Mouse (Mus musculus) layer of hippocampus, postnatal 10 days (tissue): ENCODE data around the gene Prss34. TPM values are rescaled to one million over a fixed set of nuclear protein-coding genes. Genes with fewer than 3 reads are reported as not detected.

Experiments used
- DNase-seq, 2 experiments: peaks; one replicate each; pipeline ENCODE4 v3.0.0; 2021; ENCODE audit warnings: low spot score in 2 of 2
- long read RNA-seq: library from polyadenylated mRNA; stranded (forward); transcript quantifications from one replicate; pipeline ENCODE4 v2.0.0, GENCODE M21; 2023
- total RNA-seq, 2 experiments: library from RNA; stranded (reverse); gene quantifications; 2 replicates each; pipeline ENCODE4 v1.2.3; 2021

Prss34 gene
- total RNA-seq, result not detected
- long read RNA-seq, partial matches to known transcripts, result 1 of 1 reads
- long read RNA-seq, other reads (novel, unspliced or antisense), result 0 of 1 reads

GRCm38 (mm10) chr17:25298094-25298493 is at the start of gene Prss34:
TSS of gene Prss34 (plus strand) at chr17:25298394.
- DNase-seq, result no peak

- no peak for DNase-seq
Measured at GRCm38 (mm10) chr17:25250181-25250835, 47.9 kb upstream of the Prss34 start.

- DNase-seq, result no peak
Measured at GRCm38 (mm10) chr17:25252643-25253042, 45.6 kb upstream of the Prss34 start.

GRCm38 (mm10) chr17:25253760-25254159 is 44.4 kb upstream of the Prss34 start:
- peak; percentile 52 to 58 for DNase-seq

- no peak for DNase-seq
Measured at GRCm38 (mm10) chr17:25255110-25255509, 43.1 kb upstream of the Prss34 start.

GRCm38 (mm10) chr17:25256140-25256754 is 41.9 kb upstream of the Prss34 start, which contains the start of gene Baiap3:
TSS of gene Baiap3 (minus strand) at chr17:25256364.
- DNase-seq, result no peak

GRCm38 (mm10) chr17:25257804-25258261 is 40.4 kb upstream of the Prss34 start:
- DNase-seq, result no peak

- DNase-seq, result peak; percentile 44 to 60
Measured at GRCm38 (mm10) chr17:25264453-25264852, 33.7 kb upstream of the Prss34 start.

- DNase-seq, result no peak
Measured at GRCm38 (mm10) chr17:25270795-25271335, 27.3 kb upstream of the Prss34 start.

GRCm38 (mm10) chr17:25272326-25272725 is 25.9 kb upstream of the Prss34 start:
- DNase-seq, result no peak

- DNase-seq, result peak; percentile 64 to 95
Measured at GRCm38 (mm10) chr17:25272951-25273705, 25.1 kb upstream of the Prss34 start.

- DNase-seq, result peak; percentile 98 to 99
Measured at GRCm38 (mm10) chr17:25273706-25274501, 24.3 kb upstream of the Prss34 start.

- DNase-seq, result peak in 1 of 2 experiments; percentile 17
Measured at GRCm38 (mm10) chr17:25274571-25275346, 23.4 kb upstream of the Prss34 start, which contains the start of gene Ube2i. TSS of gene Ube2i (minus strand) at chr17:25274622.

GRCm38 (mm10) chr17:25275833-25276232 is 22.4 kb upstream of the Prss34 start:
- no peak for DNase-seq

GRCm38 (mm10) chr17:25282133-25282532 is 16.1 kb upstream of the Prss34 start:
- DNase-seq, result no peak

GRCm38 (mm10) chr17:25285033-25285432 is 13.2 kb upstream of the Prss34 start:
- DNase-seq, result peak; percentile 51 to 64

- peak; percentile 51 to 67 for DNase-seq
Measured at GRCm38 (mm10) chr17:25288842-25289241, 9.4 kb upstream of the Prss34 start.

GRCm38 (mm10) chr17:25290411-25290810 is 7.8 kb upstream of the Prss34 start:
- DNase-seq, result no peak

GRCm38 (mm10) chr17:25293495-25293894 is 4.7 kb upstream of the Prss34 start:
- DNase-seq, result no peak

- DNase-seq, result no peak
Measured at GRCm38 (mm10) chr17:25294111-25294510, 4.1 kb upstream of the Prss34 start.
